Mouse (Mus musculus) heart, adult 2 months (tissue): ENCODE measurements around the gene Tbxas1. TPM values are rescaled to one million over a fixed set of nuclear protein-coding genes. Genes with fewer than 3 reads are reported as not detected.

Experiments
- DNase-seq, 2 experiments: peaks; one replicate each; pipeline ENCODE4 v3.0.0; 2021
- H3K27ac ChIP-seq: fragments of 200-600 bp; 2 replicates; pipeline ENCODE4 v1.8.1; 2022
- H3K27me3 ChIP-seq: fragments of 200-500 bp; 2 replicates; pipeline ENCODE4 v1.6.1; 2012; ENCODE audit warnings: mild to moderate bottlenecking, low read length, inconsistent platforms, mixed read lengths; ENCODE audit not compliant: control insufficient read depth, insufficient read depth
- H3K36me3 ChIP-seq: fragments of 200-500 bp; 2 replicates; pipeline ENCODE4 v1.6.1; 2012; ENCODE audit warnings: low read length, inconsistent platforms; ENCODE audit not compliant: control insufficient read depth, insufficient read depth
- H3K4me1 ChIP-seq: fragments of 200-500 bp; 2 replicates; pipeline ENCODE4 v1.6.1; 2011; ENCODE audit warnings: low read length; ENCODE audit not compliant: control insufficient read depth, insufficient read depth
- H3K4me3 ChIP-seq: fragments of 200-600 bp; 2 replicates; pipeline ENCODE4 v1.8.1; 2022
- H3K79me2 ChIP-seq: fragments of 200-500 bp; replicated peaks from 2 replicates; pipeline ENCODE4 v1.6.1; 2012; ENCODE audit warnings: mild to moderate bottlenecking, inconsistent platforms, low read length, moderate library complexity, mixed read lengths; ENCODE audit not compliant: control insufficient read depth, insufficient read depth
- H3K9ac ChIP-seq: fragments of 200-500 bp; 2 replicates; pipeline ENCODE4 v1.6.1; 2012; ENCODE audit warnings: low read depth, mild to moderate bottlenecking, control low read depth, inconsistent platforms, low read length, mixed read lengths
- CTCF ChIP-seq: fragments of 200-600 bp; IDR thresholded peaks from 2 replicates; pipeline ENCODE4 v1.8.1; 2022; ENCODE audit warnings: antibody characterized with exemption, mild to moderate bottlenecking, moderate library complexity
- EP300 ChIP-seq: fragments of 200-500 bp; IDR thresholded peaks from 2 replicates; pipeline ENCODE4 v1.6.1; 2011; ENCODE audit warnings: low read depth, low read length, control low read depth; ENCODE audit not compliant: insufficient read depth
- POLR2A ChIP-seq: fragments of 200-500 bp; IDR thresholded peaks from 2 replicates; pipeline ENCODE4 v1.6.1; 2011; ENCODE audit warnings: mild to moderate bottlenecking, low read depth, low read length, control low read depth; ENCODE audit not compliant: insufficient read depth
- WGBS: fragments of 180-500 bp; shearing (Covaris S2); methylation state at CpG from one replicate; pipeline ENCODE4 v1.1.7; 2018; 5-methylcytosine and 5-hydroxymethylcytosine counted together
- intact Hi-C: fragments of 180-260 bp; cut with DNase I; formaldehyde crosslinking; loops from one replicate; pipeline ENCODE4 v1.15.1; 2025
- polyA plus RNA-seq: library from polyadenylated mRNA; depleted of rRNA; stranded (reverse); fragments of >200 nt; gene quantifications from 2 replicates; pipeline ENCODE4 v1.2.3, GENCODE M21; 2012
- total RNA-seq, 2 experiments: library from RNA; stranded (reverse); gene quantifications; 2 replicates each; pipeline ENCODE4 v1.2.3; 2021

Gene Tbxas1
- total and polyA plus RNA-seq, 3 experiments: 1.9 to 2.7 (median 2.1) TPM

GRCm38 (mm10) chr6:39003126-39003525 lies 127.9 kb downstream of the Tbxas1 start:
- WGBS: 62% methylated on average over 7 of the region's 7 CpGs
- Histone ChIP-seq H3K79me2 (no peaks in the 10 kb centered on the region), H3K27ac (no peak overlapping the region), H3K27me3 (no peaks in the 10 kb centered on the region), H3K4me3 (no peak overlapping the region), H3K9ac (no peak overlapping the region), H3K4me1 (no peaks in the 10 kb centered on the region), H3K36me3 (no peaks in the 10 kb centered on the region)
- intact Hi-C loops: no loop called here
- DNase-seq: no peak
- TF ChIP-seq POLR2A (no peak), EP300 (no peak)

- H3K36me3 ChIP-seq: no peaks in the 10 kb centered on the region
- no peak overlapping the region for H3K4me3 ChIP-seq
- no peaks in the 10 kb centered on the region for H3K4me1 ChIP-seq
- 71% methylated on average over 12 of the region's 12 CpGs for WGBS
- H3K27ac ChIP-seq: no peak overlapping the region
- peak in 1 of 2 experiments; percentile 13 for DNase-seq
- no peaks in the 10 kb centered on the region for H3K27me3 ChIP-seq
- H3K9ac ChIP-seq: no peak overlapping the region
- TF ChIP-seq CTCF (no peak), POLR2A (no peak), EP300 (no peak)
- intact Hi-C loops: no loop called here
- no peaks in the 10 kb centered on the region for H3K79me2 ChIP-seq
Observed at GRCm38 (mm10) chr6:39004003-39004473, 128.8 kb downstream of the Tbxas1 start.

- no peak overlapping the region for H3K9ac ChIP-seq
- no peak overlapping the region for H3K4me3 ChIP-seq
- H3K27ac ChIP-seq: no peak overlapping the region
- intact Hi-C loops: no loop called here
- H3K79me2 ChIP-seq: no peaks in the 10 kb centered on the region
- 73% methylated on average over 20 of the region's 20 CpGs for WGBS
- no peaks in the 10 kb centered on the region for H3K36me3 ChIP-seq
- H3K4me1 ChIP-seq: no peaks in the 10 kb centered on the region
- no peaks in the 10 kb centered on the region for H3K27me3 ChIP-seq
- TF ChIP-seq EP300 (no peak), CTCF (no peak), POLR2A (no peak)
- no peak for DNase-seq
Observed at GRCm38 (mm10) chr6:39005267-39005944, 130.2 kb downstream of the Tbxas1 start.

GRCm38 (mm10) chr6:39005945-39006572 lies 130.9 kb downstream of the Tbxas1 start:
- no peak for DNase-seq
- no peaks in the 10 kb centered on the region for H3K27me3 ChIP-seq
- no peaks in the 10 kb centered on the region for H3K4me1 ChIP-seq
- no peak for TF ChIP-seq CTCF
- no peak for TF ChIP-seq EP300
- no peak for TF ChIP-seq POLR2A
- no peaks in the 10 kb centered on the region for H3K36me3 ChIP-seq
- 88% methylated on average over 5 of the region's 5 CpGs for WGBS
- no peaks in the 10 kb centered on the region for H3K79me2 ChIP-seq
- no peak overlapping the region for H3K4me3 ChIP-seq
- H3K9ac ChIP-seq: no peak overlapping the region
- intact Hi-C loops: no loop called here
- H3K27ac ChIP-seq: no peak overlapping the region

GRCm38 (mm10) chr6:39007223-39007622 lies 132.0 kb downstream of the Tbxas1 start:
- Histone ChIP-seq H3K4me1 (no peaks in the 10 kb centered on the region), H3K27ac (no peak overlapping the region), H3K27me3 (no peaks in the 10 kb centered on the region), H3K36me3 (no peaks in the 10 kb centered on the region), H3K9ac (no peak overlapping the region), H3K79me2 (no peaks in the 10 kb centered on the region), H3K4me3 (no peak overlapping the region)
- intact Hi-C loops: no loop called here
- 52% methylated on average over 5 of the region's 5 CpGs for WGBS
- DNase-seq: peak in 1 of 2 experiments; percentile 30
- no peak for TF ChIP-seq POLR2A
- TF ChIP-seq CTCF: no peak
- no peak for TF ChIP-seq EP300

GRCm38 (mm10) chr6:39008116-39008515 lies 132.9 kb downstream of the Tbxas1 start:
- intact Hi-C loops: no loop called here

More at GRCm38 (mm10) chr6:39008116-39008515, 132.9 kb downstream of the Tbxas1 start:
- H3K4me3 ChIP-seq: no peak overlapping the region
- DNase-seq: no peak
- H3K36me3 ChIP-seq: no peaks in the 10 kb centered on the region
- no peaks in the 10 kb centered on the region for H3K27me3 ChIP-seq
- no peak overlapping the region for H3K9ac ChIP-seq
- no peaks in the 10 kb centered on the region for H3K4me1 ChIP-seq
- H3K27ac ChIP-seq: no peak overlapping the region
- WGBS: 64% methylated on average over 4 of the region's 4 CpGs
- TF ChIP-seq EP300: no peak
- TF ChIP-seq CTCF: no peak
- TF ChIP-seq POLR2A: no peak
- H3K79me2 ChIP-seq: no peaks in the 10 kb centered on the region
